Mouse (Mus musculus): ENCODE results near the gene Plcxd1. TPM values are rescaled to one million over a fixed set of nuclear protein-coding genes. Genes with fewer than 3 reads are reported as not detected.
"Not testable (repeated sequence)": the region's sequence is repeated elsewhere in the genome, so short reads cannot be mapped to it uniquely, and the experiment has no call there.

Gene Plcxd1
- under 1 TPM in 1 of 2 experiments, not detected in 1; 0.10 TPM for total RNA-seq (2021)
- long read RNA-seq, experiment 1, partial matches to known transcripts = 1 of 1 reads
- long read RNA-seq, experiment 1, other reads (novel, unspliced or antisense) = 0 of 1 reads
- long read RNA-seq, experiment 2 = 0 reads

DNA sequence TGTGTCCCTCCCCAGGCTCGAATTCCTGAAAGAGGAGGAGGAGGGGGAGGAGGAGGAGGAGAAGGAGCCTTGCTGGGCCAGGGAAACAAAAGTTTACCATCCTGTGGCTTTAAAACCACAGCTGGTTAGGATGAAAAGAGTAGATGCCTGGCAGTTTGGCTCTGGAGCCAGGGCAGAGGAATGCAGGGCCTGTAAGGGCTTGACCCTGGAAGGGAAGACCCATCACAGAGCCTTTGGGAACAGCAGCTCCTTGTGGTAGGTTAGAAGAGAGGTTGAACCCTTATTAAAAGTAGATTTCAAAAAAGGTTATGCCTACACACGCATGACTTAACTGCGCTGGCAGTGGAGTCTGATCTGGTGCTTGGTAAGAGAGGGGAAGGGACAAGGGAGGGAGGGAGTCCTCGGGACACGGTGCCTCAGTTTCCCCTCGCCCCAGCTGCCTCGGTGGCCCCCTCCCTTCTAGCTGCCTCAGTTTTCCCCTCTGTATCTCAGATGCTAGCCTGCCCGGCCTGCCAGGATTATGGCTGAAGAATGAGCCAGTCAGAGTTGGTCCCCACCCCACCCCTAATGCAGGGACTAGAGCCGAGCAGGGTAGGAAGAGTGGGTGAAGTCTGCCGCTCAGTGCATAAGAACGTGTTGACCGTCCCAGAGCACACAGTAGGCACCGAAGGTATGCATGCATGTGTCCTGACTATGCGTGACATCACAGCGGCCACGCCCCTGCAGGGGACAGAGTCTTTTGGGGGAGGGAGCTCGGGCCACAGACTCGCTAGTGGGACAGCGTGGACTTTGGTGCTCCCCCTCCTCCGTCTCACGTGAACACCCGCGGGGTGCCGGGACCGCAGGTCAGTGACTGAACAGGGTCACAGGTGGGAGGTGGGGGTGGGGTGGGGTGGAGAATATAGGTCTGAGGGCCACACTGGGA, at the start of gene Plcxd1:
Plcxd1 (plus strand) TSS at position 314 of the 925 bp plus-strand sequence.
- DNase-seq = no peak

GRCm38 (mm10) chr5:110057637-110058408, 41.9 kb upstream of the Plcxd1 start:
- DNase-seq = peak; percentile 88 to 90

DNA sequence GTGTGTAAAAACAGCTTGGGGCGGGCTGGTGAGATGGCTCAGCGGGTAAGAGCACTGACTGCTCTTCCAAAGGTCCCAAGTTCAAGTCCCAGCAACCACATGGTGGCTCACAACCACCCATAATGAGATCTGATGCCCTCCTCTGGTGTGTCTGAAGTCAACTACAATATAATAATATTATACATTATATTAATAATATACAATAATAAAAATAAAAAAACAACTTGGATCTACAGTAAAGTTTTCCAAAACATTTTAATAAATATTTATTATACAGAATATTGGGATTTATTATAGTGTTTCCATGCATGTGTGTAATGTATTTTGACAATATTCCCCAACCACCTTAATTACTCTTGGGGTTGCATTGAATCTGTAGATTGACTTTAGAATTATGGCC, 27.4 kb upstream of the Plcxd1 start, which contains the start of gene Gm17655:
Gm17655 (minus strand) TSS at position 101 of the 400 bp plus-strand sequence.
- not testable (repeated sequence) for DNase-seq

DNA sequence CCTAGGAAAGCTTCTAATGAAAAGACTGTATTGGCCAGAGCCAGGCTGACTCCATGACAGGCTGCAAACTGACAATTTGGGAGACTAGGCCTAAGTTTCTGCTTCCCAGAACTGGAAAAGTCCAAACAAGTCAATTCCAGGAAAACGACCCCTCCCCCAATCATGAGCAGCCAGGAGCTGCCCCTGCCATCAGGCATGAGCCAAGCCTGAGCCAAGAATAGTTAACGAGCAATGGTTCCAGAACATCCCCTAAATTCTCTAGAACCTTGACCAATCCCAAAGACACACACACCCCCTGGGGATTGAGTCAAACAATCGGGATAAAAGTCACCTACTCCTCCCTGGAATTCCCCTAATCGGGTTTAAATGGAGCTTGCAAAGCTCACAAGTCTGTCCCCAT, 16.8 kb upstream of the Plcxd1 start:
- DNase-seq = no peak

- no peak for DNase-seq
Measured at GRCm38 (mm10) chr5:110086161-110086866, 13.5 kb upstream of the Plcxd1 start.

DNA sequence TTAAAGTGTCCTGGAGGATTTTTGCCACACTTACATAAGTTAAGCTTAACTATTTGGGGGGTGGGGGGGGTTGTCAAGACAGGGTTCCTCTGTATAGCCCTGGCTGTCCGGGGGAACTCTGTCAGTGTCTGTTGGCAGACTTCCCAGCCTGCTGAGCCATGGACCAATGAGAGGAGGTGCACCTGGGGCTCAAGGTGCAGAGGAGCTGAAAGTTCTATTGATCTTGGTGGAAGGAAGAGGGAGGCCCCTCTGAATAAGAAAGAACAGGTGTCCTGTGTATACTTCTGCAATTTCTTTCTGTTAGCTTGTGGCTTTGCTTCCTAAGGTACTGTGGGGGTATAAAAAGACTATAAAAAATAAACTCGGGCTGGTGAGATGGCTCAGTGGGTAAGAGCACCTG, 8.2 kb upstream of the Plcxd1 start:
- DNase-seq = no peak

- DNase-seq = peak; percentile 88
Measured at GRCm38 (mm10) chr5:110094030-110094846, 5.5 kb upstream of the Plcxd1 start, which contains the start of gene Gm35315. Gm35315 (minus strand) TSS chr5:110094420.

DNA sequence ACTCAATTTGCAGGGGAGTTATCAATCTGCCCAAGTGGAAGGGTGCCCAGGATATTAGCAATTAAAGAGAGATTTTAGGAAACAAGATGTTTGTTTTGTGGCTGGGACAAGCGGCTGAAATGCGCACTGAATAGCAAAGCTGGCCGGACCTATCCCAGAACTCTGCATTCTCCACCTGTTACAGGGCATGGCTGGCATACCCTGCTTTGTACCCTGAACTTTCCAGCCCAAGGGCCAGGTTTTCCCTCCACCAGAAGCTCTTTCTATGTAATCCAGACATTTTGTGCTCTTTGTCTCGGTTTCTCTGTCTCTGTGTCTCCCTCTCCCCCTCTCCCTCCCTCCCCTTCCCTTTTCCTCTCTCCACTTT, 4.9 kb upstream of the Plcxd1 start:
- DNase-seq = no peak

GRCm38 (mm10) chr5:110098991-110099477, 735 bp upstream of the Plcxd1 start:
- DNase-seq = no peak

DNA sequence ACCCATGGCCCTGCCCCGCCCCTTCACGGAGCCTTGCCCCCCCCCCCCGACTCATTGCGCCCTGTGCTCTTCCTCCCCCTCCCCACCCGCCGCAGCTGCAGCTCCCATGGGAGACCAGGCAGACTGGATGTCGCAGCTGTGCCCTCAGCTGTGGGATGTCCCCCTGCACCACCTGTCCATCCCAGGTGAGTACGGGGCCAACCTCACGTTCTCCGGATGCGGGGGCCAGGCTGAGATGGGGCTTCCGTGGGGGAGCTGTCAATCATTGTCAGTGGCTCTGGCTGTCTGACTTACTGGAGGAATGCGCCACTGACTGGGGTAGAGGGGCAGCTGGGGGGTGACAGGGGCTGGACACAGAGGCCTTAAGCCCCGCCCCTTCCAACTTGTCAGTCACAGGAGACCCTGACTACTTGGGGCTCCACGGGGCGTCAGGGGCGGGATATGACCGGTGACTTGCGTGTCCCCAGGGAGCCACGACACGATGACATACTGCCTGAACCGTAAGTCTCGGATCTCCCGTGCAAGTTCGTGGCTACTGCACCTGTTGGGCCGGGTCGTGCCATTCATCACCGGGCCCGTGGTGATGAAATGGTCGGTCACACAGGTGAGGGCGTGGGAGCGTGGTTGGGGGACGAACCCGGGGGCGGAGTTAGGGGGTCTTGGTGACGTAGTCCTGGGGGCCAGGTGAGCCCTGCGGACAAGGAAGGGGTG, 1.3 kb downstream of the Plcxd1 start:
- no peak for DNase-seq

DNA sequence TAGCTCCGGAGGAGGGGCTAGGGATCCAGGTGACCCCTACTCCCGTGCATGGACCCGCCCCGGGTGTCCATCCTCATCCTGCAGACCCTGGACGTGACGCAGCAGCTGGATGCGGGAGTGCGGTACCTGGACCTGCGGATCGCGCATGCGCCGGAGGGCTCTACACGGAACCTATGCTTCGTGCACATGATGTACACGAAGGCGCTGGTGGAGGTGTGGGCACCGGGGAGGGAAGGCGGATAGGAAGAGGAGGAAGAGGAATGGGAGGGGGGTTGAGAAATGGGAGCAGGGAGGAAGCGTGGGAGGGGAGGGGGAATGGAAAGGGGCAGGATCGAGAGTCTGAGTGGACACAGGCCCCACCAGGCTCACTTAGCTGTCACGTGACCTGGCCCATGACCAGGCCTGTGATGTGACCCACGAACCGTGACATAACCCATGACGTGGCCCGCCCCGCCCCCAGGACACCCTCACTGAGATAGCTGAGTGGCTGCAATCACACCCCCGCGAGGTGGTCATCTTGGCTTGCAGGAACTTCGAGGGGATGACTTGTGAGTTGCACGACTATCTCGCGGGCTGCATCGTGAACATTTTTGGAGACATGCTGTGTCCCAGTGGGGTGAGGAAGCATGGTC, 2.1 kb downstream of the Plcxd1 start:
- DNase-seq = peak; percentile 45 to 49

DNA sequence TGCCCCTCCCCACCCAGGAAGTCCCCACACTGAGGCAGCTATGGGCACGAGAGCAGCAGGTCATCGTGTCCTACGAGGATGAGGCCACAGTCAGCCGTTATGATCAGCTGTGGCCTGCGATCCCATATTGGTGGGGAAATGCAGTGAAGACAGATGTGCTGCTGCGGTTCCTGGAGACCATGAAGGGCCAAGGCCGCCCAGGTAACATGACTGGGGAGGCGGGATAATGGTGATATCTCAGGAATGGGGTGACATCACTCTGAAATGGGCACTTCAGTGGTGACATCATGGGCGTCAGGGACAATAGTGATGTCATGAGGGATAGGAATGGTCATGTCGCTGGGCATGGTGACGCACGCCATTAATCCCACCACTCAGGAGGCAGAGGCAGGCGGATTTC, 2.7 kb downstream of the Plcxd1 start:
- DNase-seq = no peak

DNA sequence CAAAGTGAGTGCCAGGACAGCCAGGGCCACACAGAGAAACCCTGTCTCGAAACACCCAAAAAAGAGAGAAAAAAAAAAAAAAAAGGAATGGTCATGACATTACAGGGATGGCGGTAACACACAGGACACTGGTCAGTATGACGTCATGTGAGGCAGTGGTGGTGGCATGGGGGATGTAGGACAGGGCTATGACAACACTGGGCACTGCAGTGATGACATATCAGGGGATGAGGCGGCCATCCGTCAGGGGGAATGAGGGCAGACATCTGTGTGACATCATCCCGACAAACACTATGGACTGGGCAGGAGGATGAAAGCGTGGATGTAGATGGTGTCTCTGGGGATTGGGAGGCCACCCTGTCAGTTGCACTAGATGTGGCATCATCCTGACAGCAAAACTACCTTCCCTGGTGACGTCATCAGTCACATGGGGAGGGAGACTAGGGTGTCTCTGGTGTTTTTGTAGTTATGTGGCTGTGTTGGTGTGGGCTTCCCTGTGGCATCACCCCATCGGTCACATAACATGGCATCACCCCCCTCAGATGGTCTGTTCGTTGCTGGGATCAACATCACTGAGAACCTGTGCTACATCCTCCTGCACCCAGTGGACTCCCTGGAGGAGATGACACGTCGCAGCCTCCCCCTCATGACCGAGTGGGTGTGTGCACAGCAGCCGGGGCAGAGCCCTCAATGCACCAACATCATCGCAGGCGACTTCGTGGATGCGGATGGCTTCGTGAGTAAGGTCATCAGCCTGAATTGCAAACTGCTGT, 3.3 kb downstream of the Plcxd1 start:
- no peak for DNase-seq

- DNase-seq = no peak
Measured at GRCm38 (mm10) chr5:110103901-110104615, 4.3 kb downstream of the Plcxd1 start.

DNA sequence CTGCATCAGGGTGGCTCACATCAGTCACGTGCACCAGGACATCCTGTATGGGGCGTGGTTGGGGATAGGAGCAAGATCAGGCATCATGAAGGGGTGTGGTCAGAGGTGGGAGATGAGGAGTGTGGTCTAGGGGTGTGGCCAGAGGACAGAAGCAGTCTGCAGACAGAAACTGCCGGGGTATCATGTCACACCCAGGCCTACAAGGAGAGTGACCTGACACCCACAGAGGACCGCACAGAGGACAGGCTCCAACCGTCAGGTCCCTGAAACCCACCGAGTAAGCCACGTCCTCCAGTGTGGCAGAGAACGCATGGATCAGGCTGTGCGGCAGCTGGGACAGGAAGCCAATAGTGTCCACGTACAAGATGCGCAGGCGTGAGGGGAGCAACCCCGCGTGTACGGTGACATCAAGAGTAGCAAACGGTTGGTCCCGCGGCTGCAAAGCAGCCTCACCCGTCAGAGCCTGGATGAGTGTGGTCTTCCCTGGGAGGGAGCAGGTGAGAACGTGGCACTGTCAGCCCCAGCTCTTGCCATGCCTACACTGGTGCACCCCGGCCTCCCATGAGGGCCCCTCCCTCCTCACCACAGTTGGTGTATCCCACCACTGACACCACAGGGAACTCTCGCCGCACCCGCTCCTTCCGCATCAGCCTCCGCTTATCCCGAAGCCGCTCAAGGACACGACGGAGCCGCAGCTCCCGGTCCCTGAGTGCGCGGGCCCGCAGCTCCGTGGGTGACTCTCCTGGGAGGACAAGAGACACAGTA, 5.0 kb downstream of the Plcxd1 start:
- DNase-seq = no peak

DNA sequence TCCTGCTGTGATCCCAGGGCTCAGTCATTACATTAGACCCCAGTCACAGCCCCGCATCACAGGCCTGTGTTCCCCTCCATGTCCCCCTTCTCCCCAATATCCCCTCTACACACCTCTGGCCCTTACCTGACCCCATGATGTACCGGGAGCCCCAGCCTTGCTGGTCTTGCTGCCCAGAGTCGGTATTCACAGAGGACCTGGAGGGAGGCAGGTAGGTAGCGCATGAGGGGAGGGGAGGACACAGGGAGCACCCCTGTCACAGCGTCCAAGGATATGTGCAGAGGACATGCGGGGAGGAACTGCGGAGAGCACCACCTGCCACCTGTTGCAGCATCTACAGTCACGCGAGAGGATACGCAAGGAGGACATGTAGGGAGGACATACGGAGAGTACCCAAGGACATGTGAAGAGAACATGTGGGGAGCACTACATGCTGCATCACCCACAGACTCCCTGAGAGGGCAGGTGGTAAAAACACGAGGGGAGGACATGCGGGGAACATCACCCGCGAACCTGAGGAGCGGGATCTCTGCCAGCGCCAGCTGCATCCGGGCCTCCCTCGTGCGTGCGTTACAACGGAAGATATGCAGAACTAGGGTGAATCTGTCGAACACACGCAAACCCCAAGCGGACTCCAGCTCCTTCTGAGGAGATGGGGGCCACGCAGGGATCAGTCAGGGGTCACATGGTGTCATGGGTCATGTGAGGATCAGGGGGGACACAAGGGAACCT, 6.5 kb downstream of the Plcxd1 start:
- DNase-seq = no peak

Data from adrenal gland, postnatal 36 days (tissue).